Mouse (Mus musculus) myocyte (in vitro differentiated cells): ENCODE data around the gene Lpcat1.

Source experiments
- CEBPB ChIP-seq: IDR thresholded peaks from 2 replicates; pipeline ENCODE4 v1.6.1; 2011; ENCODE audit warnings: mild to moderate bottlenecking, moderate library complexity; ENCODE audit not compliant: poor library complexity, insufficient read depth, severe bottlenecking
- E2F4 ChIP-seq: IDR thresholded peaks from one replicate; pipeline ENCODE4 v1.6.1; 2011; ENCODE audit warnings: mild to moderate bottlenecking, control low read depth, moderate library complexity; ENCODE audit not compliant: insufficient read depth
- MAX ChIP-seq: IDR thresholded peaks from one replicate; pipeline ENCODE4 v1.6.1; 2011; ENCODE audit warnings: low read depth, mild to moderate bottlenecking, control low read depth
- POLR2A ChIP-seq: IDR thresholded peaks from one replicate; pipeline ENCODE4 v1.6.1; 2011; ENCODE audit warnings: low read depth, mild to moderate bottlenecking, control low read depth, moderate library complexity; ENCODE audit not compliant: insufficient read length
- REST ChIP-seq: IDR thresholded peaks from one replicate; pipeline ENCODE4 v1.6.1; 2011; ENCODE audit warnings: mild to moderate bottlenecking, control low read depth, moderate library complexity; ENCODE audit not compliant: insufficient read depth, insufficient read length
- TCF12 ChIP-seq: IDR thresholded peaks from one replicate; pipeline ENCODE4 v1.6.1; 2011; ENCODE audit warnings: mild to moderate bottlenecking, control low read depth; ENCODE audit not compliant: poor library complexity, insufficient read depth, severe bottlenecking
- USF1 ChIP-seq: IDR thresholded peaks from one replicate; pipeline ENCODE4 v1.6.1; 2011; ENCODE audit warnings: low read depth, mild to moderate bottlenecking, control low read depth, moderate library complexity

DNA sequence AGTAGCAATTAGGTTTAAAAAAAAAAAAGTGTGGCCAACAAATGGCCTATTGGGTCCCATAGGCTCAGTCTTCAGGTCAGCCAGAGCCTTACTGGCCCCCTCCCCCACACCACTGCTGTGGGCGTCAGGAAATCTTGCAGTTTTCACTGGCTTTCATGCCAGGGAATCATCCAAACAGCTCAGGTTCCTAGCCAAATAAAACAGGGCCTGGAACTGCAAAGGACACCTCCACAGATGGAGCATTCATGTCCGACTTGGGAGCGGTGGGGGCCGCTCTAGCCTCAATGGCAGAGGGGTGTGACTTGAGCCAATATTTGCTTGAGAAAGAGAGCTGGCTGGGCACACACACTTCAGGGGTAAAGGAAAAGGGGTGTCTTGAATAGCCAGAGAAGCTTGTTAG is 20.5 kb upstream of the Lpcat1 start:
- TF ChIP-seq POLR2A: no peak
- TF ChIP-seq CEBPB: no peak
- TF ChIP-seq TCF12: no peak
- no peak for TF ChIP-seq REST
- no peak for TF ChIP-seq MAX
- TF ChIP-seq USF1: no peak
- TF ChIP-seq E2F4: no peak
